Mouse (Mus musculus): ENCODE results near the gene Sdad1.

- TF ChIP-seq CTCF (IDR thresholded peaks at IDR 0.05) (no peak), EP300 (IDR thresholded peaks at IDR 0.05) (no peak)
Measured at GRCm38 (mm10) chr5:92291652-92292414, 18.4 kb downstream of the Sdad1 start.
